Mouse (Mus musculus): ENCODE measurements around the gene Gga3. TPM values are rescaled to one million over a fixed set of nuclear protein-coding genes. Genes with fewer than 3 reads are reported as not detected.

Gga3 gene
- polyA plus RNA-seq, 1 experiment from 2014 or later, result 6.8 TPM

- H3K4me1 ChIP-seq (ENCODE audit: insufficient read depth, low read depth, low read length), result no peaks in the 10 kb centered on the region
- TF ChIP-seq CTCF (IDR thresholded peaks at IDR 0.05) (no peak), EP300 (IDR thresholded peaks at IDR 0.05) (no peak)
- H3K9ac ChIP-seq (replicated peaks; ENCODE audit: low read depth), result no peak overlapping the region
- 90% methylated on average over 13 of the region's 13 CpGs for WGBS
- no peak overlapping the region for H3K27ac ChIP-seq (ENCODE audit: low read length)
- H3K36me3 ChIP-seq (ENCODE audit: insufficient read depth, low read length), result no peaks in the 10 kb centered on the region; the same call in 1 of the 2 replicates
- H3K4me3 ChIP-seq (ENCODE audit: low read depth, low read length), result no peak overlapping the region
- ATAC-seq (no peak), DNase-seq (ENCODE audit: low spot score) (no peak)
- no peak overlapping the region for H3K4me2 ChIP-seq (replicated peaks; ENCODE audit: low read depth, low read length)
- no peaks in the 10 kb centered on the region for H3K27me3 ChIP-seq (replicated peaks; ENCODE audit: insufficient read depth, low read length)
- no peaks in the 10 kb centered on the region for H3K9me3 ChIP-seq (ENCODE audit: low read length)
Observed at GRCm38 (mm10) chr11:115644308-115644707, 40.5 kb upstream of the Gga3 start.

- Histone ChIP-seq H3K9ac (replicated peaks; ENCODE audit: low read depth) (no peak overlapping the region), H3K4me3 (ENCODE audit: low read depth, low read length) (no peak overlapping the region), H3K27ac (ENCODE audit: low read length) (no peak overlapping the region), H3K36me3 (ENCODE audit: insufficient read depth, low read length) (no peaks in the 10 kb centered on the region; the same call in 1 of the 2 replicates), H3K4me2 (replicated peaks; ENCODE audit: low read depth, low read length) (no peak overlapping the region), H3K9me3 (ENCODE audit: low read length) (no peaks in the 10 kb centered on the region), H3K27me3 (replicated peaks; ENCODE audit: insufficient read depth, low read length) (no peaks in the 10 kb centered on the region), H3K4me1 (ENCODE audit: insufficient read depth, low read depth, low read length) (no peaks in the 10 kb centered on the region)
- ATAC-seq (no peak), DNase-seq (ENCODE audit: low spot score) (no peak)
- 66% methylated on average over 10 of the region's 10 CpGs for WGBS
- TF ChIP-seq EP300 (IDR thresholded peaks at IDR 0.05) (no peak), CTCF (IDR thresholded peaks at IDR 0.05) (no peak)
Observed at GRCm38 (mm10) chr11:115643265-115643664, 39.4 kb upstream of the Gga3 start.

GRCm38 (mm10) chr11:115642705-115643104 lies 38.9 kb upstream of the Gga3 start:
- 88% methylated on average over 2 of the region's 2 CpGs for WGBS
- no peak for DNase-seq (ENCODE audit: low spot score)
- Histone ChIP-seq H3K4me3 (ENCODE audit: low read depth, low read length) (no peak overlapping the region), H3K36me3 (ENCODE audit: insufficient read depth, low read length) (no peaks in the 10 kb centered on the region; the same call in 1 of the 2 replicates), H3K4me2 (replicated peaks; ENCODE audit: low read depth, low read length) (no peak overlapping the region), H3K27me3 (replicated peaks; ENCODE audit: insufficient read depth, low read length) (no peaks in the 10 kb centered on the region), H3K4me1 (ENCODE audit: insufficient read depth, low read depth, low read length) (no peaks in the 10 kb centered on the region), H3K9me3 (ENCODE audit: low read length) (no peaks in the 10 kb centered on the region), H3K27ac (ENCODE audit: low read length) (no peak overlapping the region), H3K9ac (replicated peaks; ENCODE audit: low read depth) (no peak overlapping the region)
- no peak for ATAC-seq
- TF ChIP-seq EP300 (IDR thresholded peaks at IDR 0.05) (no peak), CTCF (IDR thresholded peaks at IDR 0.05) (no peak)

- WGBS, result 93% methylated on average over 4 of the region's 4 CpGs
Observed at GRCm38 (mm10) chr11:115641664-115642036, 37.8 kb upstream of the Gga3 start.

GRCm38 (mm10) chr11:115640978-115641663 lies 37.3 kb upstream of the Gga3 start:
- DNase-seq (ENCODE audit: low spot score) (no peak), ATAC-seq (no peak)
- Histone ChIP-seq H3K36me3 (ENCODE audit: insufficient read depth, low read length) (no peaks in the 10 kb centered on the region), H3K27me3 (replicated peaks; ENCODE audit: insufficient read depth, low read length) (no peaks in the 10 kb centered on the region), H3K27ac (ENCODE audit: low read length) (no peak overlapping the region), H3K9me3 (ENCODE audit: low read length) (no peaks in the 10 kb centered on the region), H3K9ac (replicated peaks; ENCODE audit: low read depth) (no peak overlapping the region), H3K4me1 (ENCODE audit: insufficient read depth, low read depth, low read length) (no peaks in the 10 kb centered on the region), H3K4me3 (ENCODE audit: low read depth, low read length) (no peak overlapping the region), H3K4me2 (replicated peaks; ENCODE audit: low read depth, low read length) (no peak overlapping the region)
- TF ChIP-seq CTCF (IDR thresholded peaks at IDR 0.05) (no peak), EP300 (IDR thresholded peaks at IDR 0.05) (no peak)
- 51% methylated on average over 14 of the region's 14 CpGs for WGBS

More at GRCm38 (mm10) chr11:115641664-115642036, 37.8 kb upstream of the Gga3 start:
- no peaks in the 10 kb centered on the region for H3K36me3 ChIP-seq (ENCODE audit: insufficient read depth, low read length)
- H3K9ac ChIP-seq (replicated peaks; ENCODE audit: low read depth), result no peak overlapping the region
- H3K27me3 ChIP-seq (replicated peaks; ENCODE audit: insufficient read depth, low read length), result no peaks in the 10 kb centered on the region
- H3K4me3 ChIP-seq (ENCODE audit: low read depth, low read length), result no peak overlapping the region
- H3K9me3 ChIP-seq (ENCODE audit: low read length), result no peaks in the 10 kb centered on the region
- no peaks in the 10 kb centered on the region for H3K4me1 ChIP-seq (ENCODE audit: insufficient read depth, low read depth, low read length)
- H3K4me2 ChIP-seq (replicated peaks; ENCODE audit: low read depth, low read length), result no peak overlapping the region
- DNase-seq (ENCODE audit: low spot score) (no peak), ATAC-seq (no peak)
- no peak for TF ChIP-seq CTCF (IDR thresholded peaks at IDR 0.05)
- no peak for TF ChIP-seq EP300 (IDR thresholded peaks at IDR 0.05)
- no peak overlapping the region for H3K27ac ChIP-seq (ENCODE audit: low read length)

- WGBS, result 79% methylated on average over 3 of the region's 4 CpGs
- ATAC-seq (no peak), DNase-seq (ENCODE audit: low spot score) (no peak)
Observed at GRCm38 (mm10) chr11:115640311-115640828, 36.5 kb upstream of the Gga3 start.

More at GRCm38 (mm10) chr11:115640311-115640828, 36.5 kb upstream of the Gga3 start:
- H3K4me1 ChIP-seq (ENCODE audit: insufficient read depth, low read depth, low read length), result no peaks in the 10 kb centered on the region
- H3K4me2 ChIP-seq (replicated peaks; ENCODE audit: low read depth, low read length), result no peak overlapping the region
- no peak overlapping the region for H3K27ac ChIP-seq (ENCODE audit: low read length)
- no peaks in the 10 kb centered on the region for H3K27me3 ChIP-seq (replicated peaks; ENCODE audit: insufficient read depth, low read length)
- H3K9ac ChIP-seq (replicated peaks; ENCODE audit: low read depth), result no peak overlapping the region
- TF ChIP-seq CTCF (IDR thresholded peaks at IDR 0.05) (no peak), EP300 (IDR thresholded peaks at IDR 0.05) (no peak)
- no peaks in the 10 kb centered on the region for H3K9me3 ChIP-seq (ENCODE audit: low read length)
- no peaks in the 10 kb centered on the region for H3K36me3 ChIP-seq (ENCODE audit: insufficient read depth, low read length)
- H3K4me3 ChIP-seq (ENCODE audit: low read depth, low read length), result no peak overlapping the region

Data from lung, postnatal 0 days (tissue).